Mouse (Mus musculus) left cerebral cortex, adult 2 months (tissue): Measurements from ENCODE around the gene C2cd5. TPM values are rescaled to one million over a fixed set of nuclear protein-coding genes. Genes with fewer than 3 reads are reported as not detected.
"Not testable (repeated sequence)": the region's sequence is repeated elsewhere in the genome, so short reads cannot be mapped to it uniquely, and the experiment has no call there.

Experiments used
- DNase-seq, 2 experiments: peaks; one replicate each; pipeline ENCODE4 v3.0.0; 2021 to 2022; ENCODE audit warnings: low spot score in 2 of 2, mixed read lengths in 1 of 2; ENCODE audit errors: extremely low spot score in 1 of 2
- H3K27ac ChIP-seq: fragments of 200-600 bp; 2 replicates; pipeline ENCODE4 v1.8.1; 2022
- H3K4me3 ChIP-seq: fragments of 200-600 bp; 2 replicates; pipeline ENCODE4 v1.8.1; 2022
- CTCF ChIP-seq: fragments of 200-600 bp; IDR thresholded peaks from 2 replicates; pipeline ENCODE4 v1.8.1; 2022; ENCODE audit warnings: antibody characterized with exemption, mild to moderate bottlenecking, moderate library complexity
- intact Hi-C: fragments of 180-260 bp; cut with DNase I; formaldehyde crosslinking; loops from one replicate; pipeline ENCODE4 v1.15.1; 2025
- total RNA-seq, 2 experiments: library from RNA; stranded (reverse); gene quantifications; 2 replicates each; pipeline ENCODE4 v1.2.3; 2021

C2cd5 gene
- total RNA-seq, 2 experiments from 2014 or later: 103 to 104 TPM

DNA sequence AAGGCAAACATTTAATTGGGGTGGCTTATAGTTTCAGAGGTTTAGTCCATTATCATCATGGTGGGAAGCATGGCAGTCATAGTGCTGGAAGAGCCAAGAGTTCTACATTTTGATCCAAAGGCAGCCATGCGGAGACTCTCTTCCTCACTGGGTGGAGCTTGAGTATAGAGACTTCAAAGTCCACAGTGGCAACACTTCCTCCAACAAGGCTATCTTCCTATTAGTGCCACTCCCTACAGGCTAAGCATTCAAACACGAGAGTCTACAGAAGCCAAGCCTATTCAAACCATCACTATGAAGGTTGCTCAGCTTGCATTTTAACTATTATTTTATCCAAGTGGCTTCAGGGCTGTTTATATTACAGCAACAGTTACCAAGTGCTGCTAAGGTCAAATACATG lies 65.4 kb downstream of the C2cd5 start:
- TF ChIP-seq CTCF: no peak
- intact Hi-C loops: no loop called here

GRCm38 (mm10) chr6:143030521-143030920 lies 69.4 kb downstream of the C2cd5 start:
- no peak overlapping the region for H3K4me3 ChIP-seq
- DNase-seq: no peak
- H3K27ac ChIP-seq: no peak overlapping the region
- TF ChIP-seq CTCF: no peak
- intact Hi-C loops: no loop called here

More for the DNA sequence above, 65.4 kb downstream of the C2cd5 start:
- DNase-seq: no peak
- no peak overlapping the region for H3K27ac ChIP-seq
- H3K4me3 ChIP-seq: no peak overlapping the region

GRCm38 (mm10) chr6:143027896-143028295 lies 72.0 kb downstream of the C2cd5 start:
- intact Hi-C loops: no loop called here
- no peak overlapping the region for H3K27ac ChIP-seq
- no peak for DNase-seq
- TF ChIP-seq CTCF: no peak
- H3K4me3 ChIP-seq: no peak overlapping the region

DNA sequence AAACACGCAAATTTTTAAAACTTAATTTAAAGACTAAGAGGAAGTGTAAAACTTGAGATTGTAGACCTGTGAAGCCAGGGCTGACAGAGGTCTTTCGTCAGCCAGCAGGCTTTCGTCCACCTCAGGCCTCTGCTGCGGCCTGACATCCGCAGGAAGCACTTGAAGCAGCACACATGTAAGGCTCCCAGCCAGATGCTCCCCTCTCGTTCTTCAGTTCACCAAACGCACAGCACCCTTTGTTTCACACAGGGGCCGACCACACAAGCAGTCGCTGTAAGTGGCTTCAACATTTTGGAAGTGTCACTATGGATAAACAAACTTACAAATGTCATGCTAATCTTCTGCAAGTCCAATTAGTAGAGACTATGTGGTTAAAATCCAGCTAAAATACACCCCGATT lies 72.5 kb downstream of the C2cd5 start:
- H3K4me3 ChIP-seq: no peak overlapping the region
- DNase-seq: no peak
- intact Hi-C loops: no loop called here
- H3K27ac ChIP-seq: no peak overlapping the region
- TF ChIP-seq CTCF: no peak

GRCm38 (mm10) chr6:143023691-143024090 lies 76.2 kb downstream of the C2cd5 start:
- no peak for DNase-seq
- no peak for TF ChIP-seq CTCF
- Histone ChIP-seq H3K27ac (no peak overlapping the region), H3K4me3 (no peak overlapping the region)
- intact Hi-C loops: no loop called here

- no peak overlapping the region for H3K27ac ChIP-seq
- intact Hi-C loops: no loop called here
- DNase-seq: no peak
- no peak overlapping the region for H3K4me3 ChIP-seq
- TF ChIP-seq CTCF: no peak
These were observed 78.2 kb downstream of the C2cd5 start for GRCm38 (mm10) chr6:143021756-143022155.

- intact Hi-C loops: no loop called here
- TF ChIP-seq CTCF: peak; percentile 51
- no peak for DNase-seq
- no peak overlapping the region for H3K4me3 ChIP-seq
- no peak overlapping the region for H3K27ac ChIP-seq
These were observed 79.3 kb downstream of the C2cd5 start for GRCm38 (mm10) chr6:143020647-143021046.

GRCm38 (mm10) chr6:143020146-143020545 lies 79.8 kb downstream of the C2cd5 start:
- Histone ChIP-seq H3K4me3 (no peak overlapping the region), H3K27ac (no peak overlapping the region)
- no peak for DNase-seq
- no peak for TF ChIP-seq CTCF
- intact Hi-C loops: no loop called here

DNA sequence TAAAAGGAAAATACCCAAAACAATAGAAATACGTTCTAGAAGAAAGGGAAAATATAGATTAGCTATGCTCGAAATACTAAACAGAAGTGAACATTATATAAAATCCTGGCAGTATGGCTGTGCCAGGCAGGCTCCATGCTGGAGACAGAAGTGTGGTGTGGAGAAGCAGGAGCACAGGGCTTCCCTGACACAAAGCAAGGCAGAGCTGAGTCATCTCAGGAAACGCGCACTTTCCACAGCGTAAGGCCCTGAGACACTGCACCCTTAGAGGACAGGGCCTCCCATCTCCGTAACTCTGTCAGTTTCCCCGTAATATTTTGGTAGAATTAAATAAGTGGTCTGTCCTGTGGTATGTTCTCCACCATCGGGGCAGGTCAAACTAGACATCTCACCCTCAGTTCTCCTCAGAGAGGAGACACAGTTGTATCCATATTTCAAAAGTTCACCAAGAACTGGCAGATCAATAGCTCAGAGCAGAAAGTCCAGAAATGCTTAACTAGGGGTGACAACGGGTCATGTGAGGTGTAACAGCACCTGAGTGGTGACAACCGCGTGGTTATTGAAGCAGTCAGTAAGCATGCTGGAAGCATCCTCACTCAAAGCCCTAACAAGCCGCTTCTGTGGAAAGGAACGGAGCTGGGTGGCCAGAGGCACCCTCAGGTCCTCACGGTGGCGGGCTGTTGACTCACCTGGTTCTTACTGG lies 87.3 kb downstream of the C2cd5 start:
- DNase-seq: no peak
- H3K4me3 ChIP-seq: no peak overlapping the region
- no peak for TF ChIP-seq CTCF
- intact Hi-C loops: loop anchor here (5.0 kb wide), 1 partner anchor 235 kb away; no protein-coding TSS in a partner anchor
- H3K27ac ChIP-seq: peak overlapping the region; percentile 55

DNA sequence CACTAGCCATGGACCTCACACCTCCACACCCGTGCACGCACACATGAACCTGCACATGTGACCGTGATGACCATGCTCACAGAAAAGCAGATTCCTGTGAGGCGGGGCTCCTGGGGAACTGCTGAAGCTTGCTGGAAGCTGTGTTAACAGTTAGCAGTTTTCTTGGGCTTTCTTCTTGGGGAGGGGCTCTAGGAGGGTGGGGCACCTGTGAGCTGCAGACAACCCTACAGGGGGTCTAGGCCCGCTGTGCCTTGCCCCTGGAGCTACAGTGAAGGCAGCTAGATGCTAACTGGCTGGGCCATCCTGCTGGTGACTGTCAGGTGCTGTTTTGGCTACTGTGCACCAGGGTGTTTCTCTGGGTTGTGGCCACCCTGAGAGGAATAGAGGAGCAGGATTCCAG lies 91.1 kb downstream of the C2cd5 start:
- H3K4me3 ChIP-seq: no peak overlapping the region
- no peak for TF ChIP-seq CTCF
- no peak overlapping the region for H3K27ac ChIP-seq
- intact Hi-C loops: no loop called here
- DNase-seq: no peak

GRCm38 (mm10) chr6:143005209-143005608 lies 94.7 kb downstream of the C2cd5 start:
- intact Hi-C loops, DNase-seq, H3K27ac ChIP-seq, H3K4me3 ChIP-seq: not testable (repeated sequence)

- Histone ChIP-seq H3K27ac (no peak overlapping the region), H3K4me3 (no peak overlapping the region)
- TF ChIP-seq CTCF: no peak
- intact Hi-C loops: no loop called here
- DNase-seq: no peak
These were observed 95.1 kb downstream of the C2cd5 start for GRCm38 (mm10) chr6:143004801-143005200.
